Mouse (Mus musculus) neural tube, embryonic 12.5 days (tissue): Measurements from ENCODE around the gene Ephb1. TPM values are rescaled to one million over a fixed set of nuclear protein-coding genes. Genes with fewer than 3 reads are reported as not detected.

ENCODE experiments used
- ATAC-seq: fragments of 200-750 bp; cut with Nextera tagmentation; 2 replicates; pipeline ENCODE4 v1.8.0; 2017; ENCODE audit warnings: low read depth, mild to moderate bottlenecking, moderate TSS enrichment, moderate library complexity; ENCODE audit not compliant: low FRiP score
- H3K27ac ChIP-seq: fragments of 300-500 bp; sonication (generic); 2 replicates; pipeline ENCODE4 v1.5.1; 2016
- H3K27me3 ChIP-seq: fragments of 300-500 bp; sonication (generic); replicated peaks from 2 replicates; pipeline ENCODE4 v1.6.1; 2016; ENCODE audit warnings: mild to moderate bottlenecking
- H3K36me3 ChIP-seq: fragments of 300-500 bp; sonication (generic); 2 replicates; pipeline ENCODE4 v1.6.1; 2016; ENCODE audit warnings: mild to moderate bottlenecking
- H3K4me1 ChIP-seq: fragments of 300-500 bp; sonication (generic); 2 replicates; pipeline ENCODE4 v1.6.1; 2016
- H3K4me2 ChIP-seq: fragments of 300-500 bp; sonication (generic); replicated peaks from 2 replicates; pipeline ENCODE4 v1.6.1; 2016; ENCODE audit warnings: mild to moderate bottlenecking
- H3K4me3 ChIP-seq: fragments of 300-500 bp; sonication (generic); 2 replicates; pipeline ENCODE4 v1.5.1; 2016
- H3K9ac ChIP-seq: fragments of 300-500 bp; sonication (generic); 2 replicates; pipeline ENCODE4 v1.6.1; 2016; ENCODE audit warnings: mild to moderate bottlenecking
- H3K9me3 ChIP-seq: fragments of 300-500 bp; sonication (generic); 2 replicates; pipeline ENCODE4 v1.6.1; 2016; ENCODE audit warnings: mild to moderate bottlenecking
- WGBS: fragments of 180-500 bp; shearing (Covaris S2); methylation state at CpG from one replicate; pipeline ENCODE4 v1.1.7; 2016; 5-methylcytosine and 5-hydroxymethylcytosine counted together
- polyA plus RNA-seq: library from polyadenylated mRNA; unstranded; fragments of >200 nt; fragmentation: Nextera tagmentation; extraction: Ambion mirVana; gene quantifications from 2 replicates; pipeline ENCODE4 v1.2.1, GENCODE M21; 2016

The Ephb1 gene
- polyA plus RNA-seq, 1 experiment from 2014 or later: 21.2 TPM

GRCm38 (mm10) chr9:102297176-102297575 is 57.3 kb downstream of the Ephb1 start:
- H3K4me1 ChIP-seq: peaks cover 5% of the 10 kb centered on the region; the same call in 1 of the 2 replicates
- no peak overlapping the region for H3K4me2 ChIP-seq
- no peak for ATAC-seq
- H3K9ac ChIP-seq: no peak overlapping the region
- 71% methylated on average over 3 of the region's 3 CpGs for WGBS
- no peak overlapping the region for H3K27ac ChIP-seq
- H3K36me3 ChIP-seq: no peaks in the 10 kb centered on the region
- no peaks in the 10 kb centered on the region for H3K9me3 ChIP-seq
- H3K27me3 ChIP-seq: no peaks in the 10 kb centered on the region
- H3K4me3 ChIP-seq: no peak overlapping the region

DNA sequence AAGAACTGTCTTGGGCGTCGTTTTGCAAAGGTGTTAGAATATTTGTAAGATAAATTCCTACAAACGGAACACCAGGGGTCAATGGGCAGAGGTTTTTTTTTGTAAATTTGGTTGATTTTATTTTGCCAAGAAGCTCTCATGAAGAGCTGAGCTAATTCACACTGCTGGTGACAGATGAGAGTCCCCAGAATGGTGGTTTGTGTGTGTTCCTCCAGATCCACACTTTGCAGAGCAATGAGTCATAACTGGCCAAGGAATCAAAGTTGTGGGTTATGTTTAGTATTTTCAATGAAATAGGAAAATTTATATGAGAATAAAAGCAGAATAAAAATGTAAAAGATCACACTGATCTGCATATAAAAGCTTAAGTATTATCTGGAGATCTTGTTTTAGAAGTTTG is 60.9 kb downstream of the Ephb1 start:
- H3K27me3 ChIP-seq: no peaks in the 10 kb centered on the region
- no peak overlapping the region for H3K9ac ChIP-seq
- no peaks in the 10 kb centered on the region for H3K9me3 ChIP-seq
- H3K4me2 ChIP-seq: no peak overlapping the region
- ATAC-seq: no peak
- WGBS: 88% methylated on average over 3 of the region's 3 CpGs
- peaks cover 5% of the 10 kb centered on the region; the same call in 1 of the 2 replicates for H3K4me1 ChIP-seq
- H3K4me3 ChIP-seq: no peak overlapping the region
- no peaks in the 10 kb centered on the region for H3K36me3 ChIP-seq
- no peak overlapping the region for H3K27ac ChIP-seq

DNA sequence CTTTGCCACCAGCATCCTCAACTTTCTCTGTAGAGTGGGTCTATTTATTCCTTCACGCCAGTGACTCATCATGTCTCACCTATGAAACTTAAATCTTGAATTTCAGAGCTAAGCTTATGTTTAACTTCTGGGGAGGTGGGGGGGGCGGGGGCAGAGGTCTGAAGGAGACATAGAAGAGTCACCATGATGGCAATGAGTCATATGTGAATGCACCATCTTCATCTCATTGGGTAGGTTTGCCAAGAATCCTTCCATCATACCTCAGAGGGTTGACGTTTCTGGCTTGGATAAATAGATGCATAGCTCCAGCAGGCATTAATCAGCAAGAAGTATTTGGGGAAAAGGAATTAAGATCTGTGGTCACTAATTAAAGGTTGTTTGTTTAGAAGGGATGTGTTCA is 63.3 kb downstream of the Ephb1 start:
- ATAC-seq: no peak
- WGBS: 87% methylated on average over 3 of the region's 3 CpGs
- no peak overlapping the region for H3K9ac ChIP-seq
- H3K27ac ChIP-seq: no peak overlapping the region
- H3K4me2 ChIP-seq: no peak overlapping the region
- H3K4me1 ChIP-seq: peaks cover 5% of the 10 kb centered on the region; the same call in 1 of the 2 replicates
- H3K4me3 ChIP-seq: no peak overlapping the region
- no peaks in the 10 kb centered on the region for H3K27me3 ChIP-seq
- H3K36me3 ChIP-seq: no peaks in the 10 kb centered on the region
- H3K9me3 ChIP-seq: no peaks in the 10 kb centered on the region

DNA sequence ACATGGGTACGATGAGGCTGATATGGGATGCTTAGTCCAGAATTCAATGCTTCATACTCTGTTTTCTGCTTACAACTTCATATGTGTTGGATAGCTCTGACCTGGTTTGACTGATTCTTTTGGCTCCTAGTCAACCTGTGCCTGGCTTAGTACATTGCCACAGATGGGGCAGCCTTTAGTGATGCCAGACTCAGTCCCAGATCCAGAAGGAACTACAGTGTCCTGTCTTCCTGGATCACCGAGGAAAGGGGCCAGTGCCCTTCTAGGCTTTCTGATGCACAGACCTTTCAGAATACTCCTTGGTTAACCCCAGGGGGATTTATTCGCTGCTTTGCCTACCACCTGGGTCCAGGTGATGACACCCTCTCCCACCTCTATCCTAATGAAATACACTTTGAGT is 66.1 kb downstream of the Ephb1 start:
- H3K4me3 ChIP-seq: no peak overlapping the region
- no peaks in the 10 kb centered on the region for H3K27me3 ChIP-seq
- 88% methylated on average over 3 of the region's 3 CpGs for WGBS
- H3K9ac ChIP-seq: no peak overlapping the region
- no peak overlapping the region for H3K4me2 ChIP-seq
- H3K36me3 ChIP-seq: no peaks in the 10 kb centered on the region
- no peaks in the 10 kb centered on the region; the same call in 1 of the 2 replicates for H3K4me1 ChIP-seq
- no peaks in the 10 kb centered on the region for H3K9me3 ChIP-seq
- ATAC-seq: no peak
- H3K27ac ChIP-seq: no peak overlapping the region

DNA sequence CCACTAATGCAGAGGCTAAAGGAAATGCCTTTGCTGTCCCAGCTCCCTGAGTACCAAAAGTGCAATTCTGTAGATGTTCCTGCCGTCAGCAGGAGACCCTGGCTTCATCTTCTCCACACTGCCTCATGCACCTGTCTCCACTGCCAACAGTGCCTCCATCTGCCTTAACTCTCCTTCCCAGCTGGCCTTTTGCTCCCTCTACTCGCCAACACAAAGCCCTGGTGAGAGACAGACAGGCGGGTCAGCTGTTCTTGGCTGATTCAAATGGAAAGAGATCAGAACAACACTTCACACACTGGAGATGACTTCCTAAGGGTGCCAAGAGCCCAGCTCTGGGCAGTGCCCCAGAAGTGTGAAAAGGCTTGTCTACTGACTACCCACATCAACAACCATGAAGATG is 78.6 kb downstream of the Ephb1 start:
- Histone ChIP-seq H3K36me3 (no peaks in the 10 kb centered on the region), H3K4me1 (no peaks in the 10 kb centered on the region), H3K27ac (no peak overlapping the region), H3K27me3 (peaks cover 13% of the 10 kb centered on the region; the same call in 1 of the 2 replicates), H3K9ac (no peak overlapping the region), H3K9me3 (no peaks in the 10 kb centered on the region), H3K4me3 (no peak overlapping the region), H3K4me2 (no peak overlapping the region)
- WGBS: 82% methylated on average over 3 of the region's 3 CpGs
- no peak for ATAC-seq

GRCm38 (mm10) chr9:102274016-102274415 is 80.5 kb downstream of the Ephb1 start:
- Histone ChIP-seq H3K27me3 (peaks cover 19% of the 10 kb centered on the region), H3K4me3 (no peak overlapping the region), H3K4me2 (no peak overlapping the region), H3K36me3 (no peaks in the 10 kb centered on the region), H3K4me1 (no peaks in the 10 kb centered on the region), H3K27ac (no peak overlapping the region), H3K9me3 (no peaks in the 10 kb centered on the region), H3K9ac (no peak overlapping the region)
- 76% methylated on average over 8 of the region's 8 CpGs for whole genome bisulfite sequencing
- ATAC-seq: no peak

GRCm38 (mm10) chr9:102273469-102273808 is 81.1 kb downstream of the Ephb1 start:
- ATAC-seq: no peak
- H3K36me3 ChIP-seq: no peaks in the 10 kb centered on the region
- WGBS: 75% methylated on average over 6 of the region's 6 CpGs
- H3K4me1 ChIP-seq: 0 out of 2 replicates have a peak, but pooled peaks cover under 1% of the 10 kb centered on the region
- no peaks in the 10 kb centered on the region for H3K9me3 ChIP-seq
- H3K4me3 ChIP-seq: no peak overlapping the region
- H3K27me3 ChIP-seq: peaks cover 22% of the 10 kb centered on the region
- H3K27ac ChIP-seq: no peak overlapping the region
- no peak overlapping the region for H3K4me2 ChIP-seq
- H3K9ac ChIP-seq: no peak overlapping the region

DNA sequence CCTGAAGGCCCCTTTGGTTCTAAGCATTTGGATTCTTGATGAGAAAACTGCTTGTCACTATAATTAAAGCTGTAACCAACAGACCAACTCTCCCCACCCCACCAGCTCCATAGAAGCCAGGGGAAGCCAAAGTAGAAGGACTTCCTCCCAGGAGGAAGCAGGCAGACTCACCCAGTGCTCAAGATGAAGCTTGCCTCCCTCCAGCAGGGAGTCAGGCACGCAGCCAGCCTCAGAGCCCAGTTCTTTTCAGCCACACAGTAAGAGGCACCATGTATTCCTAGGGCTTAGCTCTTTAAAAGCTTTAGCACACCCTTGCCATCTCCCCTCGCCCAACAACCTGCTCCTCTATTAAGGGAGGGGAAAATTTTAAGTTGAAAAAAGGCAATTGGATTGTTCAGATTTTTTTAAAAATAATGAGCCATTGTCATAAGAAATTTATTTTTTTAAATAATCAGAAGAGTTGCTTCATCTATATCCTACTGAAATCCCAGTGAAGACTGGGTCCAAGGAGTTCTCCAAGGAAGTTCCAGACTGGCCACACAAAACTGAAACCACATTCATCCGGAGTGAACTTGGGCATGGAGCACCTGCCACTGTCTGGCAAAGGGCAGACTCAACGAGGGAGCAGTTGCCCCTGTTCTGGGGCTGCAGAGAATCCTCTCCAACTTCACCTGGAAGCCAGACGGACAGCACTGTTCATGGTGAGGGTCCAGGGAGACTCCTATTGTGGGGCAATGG is 81.6 kb downstream of the Ephb1 start:
- ATAC-seq: no peak
- Histone ChIP-seq H3K4me2 (no peak overlapping the region), H3K9me3 (no peaks in the 10 kb centered on the region), H3K36me3 (no peaks in the 10 kb centered on the region), H3K27ac (no peak overlapping the region), H3K4me3 (no peak overlapping the region), H3K4me1 (0 out of 2 replicates have a peak, but pooled peaks cover 6% of the 10 kb centered on the region), H3K27me3 (peaks cover 25% of the 10 kb centered on the region), H3K9ac (no peak overlapping the region)
- WGBS: 69% methylated on average over 5 of the region's 5 CpGs

GRCm38 (mm10) chr9:102270496-102270895 is 84.0 kb downstream of the Ephb1 start:
- Histone ChIP-seq H3K27ac (no peak overlapping the region), H3K9ac (no peak overlapping the region), H3K4me2 (no peak overlapping the region), H3K4me3 (no peak overlapping the region), H3K36me3 (no peaks in the 10 kb centered on the region), H3K27me3 (peaks cover 42% of the 10 kb centered on the region), H3K4me1 (peaks cover 15% of the 10 kb centered on the region), H3K9me3 (no peaks in the 10 kb centered on the region)
- WGBS: 92% methylated on average over 5 of the region's 5 CpGs
- ATAC-seq: no peak

DNA sequence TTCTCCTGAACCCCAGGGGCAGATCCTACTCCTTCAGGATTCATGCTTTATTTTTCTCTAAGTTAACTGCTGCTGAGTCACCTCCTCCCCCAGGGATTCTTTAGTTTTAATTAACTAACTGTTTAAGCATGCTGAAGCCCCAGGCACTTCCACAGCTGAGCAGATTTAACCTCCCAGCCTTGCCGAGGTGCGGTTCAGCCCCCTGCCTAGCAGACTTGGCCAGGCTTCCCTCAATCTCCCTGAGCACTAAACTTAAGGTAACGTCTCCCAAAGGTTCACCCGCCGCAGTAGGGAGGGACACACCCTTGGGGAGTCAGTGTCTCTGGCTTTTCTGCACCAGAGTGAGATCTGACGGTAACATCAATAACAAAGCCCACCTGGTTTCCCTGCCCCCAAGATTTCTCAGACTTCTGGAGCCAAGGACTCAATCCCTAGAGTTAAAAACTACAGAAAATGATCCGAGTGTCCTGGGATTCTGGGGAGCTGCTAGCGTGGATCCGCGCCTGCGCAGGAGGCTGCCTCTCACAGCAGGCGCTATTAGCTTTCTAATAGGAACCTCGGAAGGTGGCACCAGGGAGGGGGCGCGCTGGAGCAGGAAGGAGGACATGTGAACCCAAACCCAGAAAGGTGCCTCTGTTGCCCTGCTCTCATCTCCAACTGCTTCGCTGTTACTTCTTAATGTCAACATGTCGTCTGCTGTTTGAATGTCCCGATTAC is 87.0 kb downstream of the Ephb1 start:
- Histone ChIP-seq H3K4me1 (peaks cover 24% of the 10 kb centered on the region), H3K9ac (no peak overlapping the region), H3K27ac (no peak overlapping the region), H3K4me2 (peak overlapping the region; percentile 52), H3K27me3 (peaks cover 44% of the 10 kb centered on the region), H3K9me3 (no peaks in the 10 kb centered on the region), H3K36me3 (no peaks in the 10 kb centered on the region), H3K4me3 (peak overlapping the region; percentile 15)
- WGBS: under 1% methylated on average over 18 of the region's 18 CpGs
- no peak for ATAC-seq

DNA sequence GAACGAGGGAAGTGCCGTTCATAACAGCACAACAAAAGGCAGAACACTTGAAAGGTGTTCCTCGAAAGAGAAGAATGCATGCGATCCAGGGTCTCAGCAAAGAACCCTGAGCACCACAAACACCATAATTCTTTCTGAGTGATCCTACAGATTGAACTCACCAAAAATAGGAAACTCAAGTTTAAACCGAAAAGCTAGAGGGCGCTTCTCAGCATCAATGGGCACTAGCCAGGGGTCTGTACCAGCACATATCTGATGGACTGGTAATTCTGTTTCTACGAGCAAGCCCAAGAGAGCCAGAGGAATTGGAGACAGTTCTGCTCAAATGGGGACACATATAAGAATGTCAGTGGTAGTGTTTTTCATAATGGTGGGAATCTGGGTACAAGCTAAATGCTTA is 90.7 kb downstream of the Ephb1 start:
- no peak for ATAC-seq
- H3K4me1 ChIP-seq: peaks cover 40% of the 10 kb centered on the region
- no peak overlapping the region for H3K4me2 ChIP-seq
- H3K27ac ChIP-seq: no peak overlapping the region
- H3K9ac ChIP-seq: no peak overlapping the region
- H3K27me3 ChIP-seq: peaks cover 33% of the 10 kb centered on the region
- H3K4me3 ChIP-seq: no peak overlapping the region
- no peaks in the 10 kb centered on the region for H3K36me3 ChIP-seq
- 30% methylated on average over 7 of the region's 7 CpGs for WGBS
- H3K9me3 ChIP-seq: no peaks in the 10 kb centered on the region

GRCm38 (mm10) chr9:102262100-102262501 is 92.4 kb downstream of the Ephb1 start:
- 10% methylated on average over 4 of the region's 4 CpGs for WGBS
- no peak overlapping the region for H3K27ac ChIP-seq
- peaks cover 26% of the 10 kb centered on the region for H3K4me1 ChIP-seq
- H3K36me3 ChIP-seq: no peaks in the 10 kb centered on the region
- no peak; the same call in 1 of the 2 replicates for ATAC-seq
- H3K9me3 ChIP-seq: no peaks in the 10 kb centered on the region
- H3K27me3 ChIP-seq: peaks cover 26% of the 10 kb centered on the region
- H3K4me2 ChIP-seq: peak overlapping the region; percentile 36; the same call in 1 of the 2 replicates
- no peak overlapping the region for H3K9ac ChIP-seq
- no peak overlapping the region for H3K4me3 ChIP-seq
